Mouse (Mus musculus) erythroblast, embryonic 14.5 days (primary cell): ENCODE data around the gene Dus2.

Experiments
- GATA1 ChIP-seq: IDR thresholded peaks from 2 replicates; pipeline ENCODE4 v1.6.1; 2012; ENCODE audit warnings: low read length, inconsistent platforms, mixed read lengths
- TAL1 ChIP-seq: IDR thresholded peaks from 3 replicates; pipeline ENCODE4 v1.6.1; 2012; ENCODE audit warnings: low read length, inconsistent platforms, mixed read lengths

DNA sequence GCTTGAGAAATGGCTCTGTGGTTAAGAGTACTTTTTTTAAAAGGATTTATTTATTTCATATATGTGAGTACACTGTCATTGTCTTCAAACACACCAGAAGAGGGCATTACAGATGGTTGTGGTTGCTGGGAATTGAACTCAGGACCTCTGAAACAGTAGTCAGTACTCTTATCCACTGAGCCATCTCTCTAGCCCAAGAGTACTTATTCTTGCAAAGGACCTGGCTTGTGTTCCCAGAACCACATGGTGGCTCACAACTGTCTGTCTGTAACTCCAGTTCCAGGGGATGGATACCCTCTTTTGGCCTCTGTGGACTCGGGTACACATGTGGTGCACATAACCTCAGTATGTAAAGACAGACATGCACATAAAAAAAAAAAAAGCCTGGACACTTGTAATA, 21.8 kb upstream of the Dus2 start:
- TF ChIP-seq TAL1 (no peak), GATA1 (no peak)
